Mouse (Mus musculus): ENCODE data around the gene Zfp941.
A peak's percentile ranks its signal among the peaks of the same experiment; 100 is the strongest.

The Zfp941 gene

DNA sequence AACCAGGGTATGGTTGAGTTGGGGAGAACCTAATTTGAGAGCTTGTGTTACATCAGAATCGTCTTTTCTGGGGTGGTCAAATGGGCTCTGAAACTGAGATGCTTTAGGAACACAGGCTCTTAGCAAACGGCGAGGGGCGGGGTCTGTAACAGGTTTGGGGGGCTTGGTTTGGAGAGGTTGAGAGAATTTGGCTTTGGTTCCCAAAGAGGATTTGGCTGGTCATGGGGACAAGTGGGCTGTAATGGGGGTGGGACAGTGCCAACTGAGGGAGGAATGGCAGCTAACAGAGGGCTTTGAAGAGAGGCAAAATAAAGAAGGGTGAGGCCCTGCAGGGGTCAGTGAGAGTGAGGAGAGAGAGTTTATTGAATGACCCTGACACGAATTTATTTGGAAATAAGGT, 17.6 kb upstream of the Zfp941 start:
- no peak for DNase-seq

DNA sequence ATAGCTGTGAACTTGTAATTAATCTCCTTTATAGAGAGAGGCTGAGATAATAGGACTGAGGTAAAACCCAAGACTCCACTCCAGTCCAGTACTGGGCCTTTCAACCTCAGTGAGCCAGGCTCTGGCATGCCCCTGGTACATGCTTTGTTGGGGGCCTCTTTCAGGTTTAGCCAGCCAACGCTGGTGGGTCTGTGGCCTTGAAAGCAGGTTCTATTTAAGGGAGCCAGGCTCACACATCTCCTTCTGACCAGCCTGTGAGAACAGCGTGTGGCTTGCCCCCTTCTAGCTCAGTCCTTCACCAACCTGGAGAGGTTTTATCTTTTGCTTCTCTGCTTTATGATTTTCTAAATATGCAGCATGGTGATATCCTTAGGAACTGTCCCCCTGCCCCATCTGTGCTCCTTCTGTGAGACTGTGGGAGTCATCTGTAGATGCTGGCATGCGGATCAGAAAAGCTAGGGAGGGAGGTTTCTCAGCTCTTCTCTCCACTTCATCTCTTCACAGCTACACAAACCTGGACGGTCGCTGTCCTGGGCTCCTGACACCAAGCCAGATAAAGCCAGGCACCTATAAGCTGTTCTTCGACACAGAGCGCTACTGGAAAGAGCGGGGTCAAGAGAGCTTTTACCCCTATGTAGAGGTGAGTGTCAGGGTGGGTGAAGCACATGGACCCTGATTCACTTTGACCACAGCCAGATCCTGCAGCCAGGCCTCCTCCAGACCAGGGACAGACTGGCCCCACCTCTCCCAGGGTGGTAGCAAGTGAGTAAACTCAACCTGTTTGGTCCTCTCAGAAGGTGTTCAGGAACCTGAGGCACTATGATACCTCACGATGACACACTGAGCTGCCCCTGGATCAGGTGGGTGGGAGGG, 14.5 kb upstream of the Zfp941 start:
- DNase-seq = no peak

DNA sequence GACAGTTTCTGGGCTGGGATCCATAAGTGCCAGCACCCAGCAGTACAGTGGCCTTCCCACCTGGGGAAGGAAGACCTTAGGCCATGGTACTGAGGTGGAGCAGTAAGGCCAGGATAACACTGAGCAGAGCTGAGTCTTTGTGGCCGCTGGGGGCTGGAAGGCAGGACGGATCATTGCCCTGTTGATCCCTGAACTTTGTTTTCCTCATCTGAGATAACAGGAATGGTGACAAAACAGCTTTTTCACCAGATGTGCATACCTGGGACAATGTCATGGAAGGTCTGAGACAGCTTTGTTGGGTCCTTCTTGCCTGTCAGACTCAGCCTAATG, 13.7 kb upstream of the Zfp941 start:
- DNase-seq = no peak

DNA sequence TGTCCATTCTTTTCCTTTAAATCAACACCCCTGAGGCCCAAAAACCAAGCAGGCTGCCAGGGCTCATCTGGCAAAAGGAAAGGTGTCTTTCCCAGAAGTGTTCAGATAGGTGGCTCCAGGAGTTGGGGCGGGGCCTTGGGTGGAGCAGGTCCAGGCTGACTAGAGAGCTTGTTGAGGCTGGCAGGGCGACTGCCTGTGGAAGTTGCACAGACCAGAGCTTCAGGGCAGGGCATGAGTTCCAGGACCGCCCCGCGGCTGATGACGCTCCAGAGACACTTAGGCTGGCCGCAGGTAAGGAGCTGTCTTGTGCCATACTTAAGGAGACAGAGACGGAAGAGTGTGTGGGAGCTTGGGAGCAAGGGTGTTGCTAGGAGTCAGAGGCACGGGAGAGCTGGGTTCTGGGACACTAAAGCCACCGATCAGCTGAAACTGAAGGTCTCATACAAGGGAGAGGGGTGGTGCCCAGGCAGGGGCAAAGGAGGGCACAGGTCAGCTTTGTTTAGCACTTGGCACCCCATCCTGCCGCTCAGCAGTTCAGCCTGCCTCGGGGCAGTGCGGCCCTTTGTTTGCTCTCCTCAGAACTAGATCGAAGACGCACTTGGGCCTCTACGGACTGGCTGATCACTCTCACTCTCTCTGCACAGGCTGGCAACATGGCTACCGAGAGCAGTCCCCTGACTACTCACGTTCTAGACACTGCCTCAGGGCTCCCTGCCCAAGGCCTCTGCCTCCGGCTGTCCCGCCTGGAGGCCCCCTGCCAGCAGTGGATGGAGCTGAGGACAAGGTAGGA, 13.2 kb upstream of the Zfp941 start, which contains the start of gene Urah:
Gene Urah, plus strand, starts transcription at position 51 of the 790 bp plus-strand sequence.
- DNase-seq = no peak

DNA sequence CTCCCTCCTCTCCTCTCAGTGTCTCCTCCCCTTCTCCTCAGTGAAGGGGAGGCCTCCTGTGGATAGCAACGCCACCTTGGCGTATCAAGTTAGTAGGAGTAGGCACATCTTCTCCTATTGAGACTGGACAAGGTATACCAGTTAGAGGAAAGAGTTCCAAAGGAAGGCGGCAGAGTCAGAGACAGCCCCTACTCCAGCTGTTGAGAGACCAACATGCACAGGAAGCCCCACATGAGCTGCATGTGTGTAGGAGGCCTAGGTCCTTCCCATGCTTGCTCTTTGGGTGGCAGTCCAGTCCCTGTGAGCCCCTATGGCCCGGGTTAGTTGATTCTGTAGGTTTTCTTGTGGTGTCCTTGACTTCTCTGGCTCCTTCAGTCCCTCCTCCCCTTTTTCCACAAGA, 11.4 kb upstream of the Zfp941 start:
- no peak for DNase-seq

DNA sequence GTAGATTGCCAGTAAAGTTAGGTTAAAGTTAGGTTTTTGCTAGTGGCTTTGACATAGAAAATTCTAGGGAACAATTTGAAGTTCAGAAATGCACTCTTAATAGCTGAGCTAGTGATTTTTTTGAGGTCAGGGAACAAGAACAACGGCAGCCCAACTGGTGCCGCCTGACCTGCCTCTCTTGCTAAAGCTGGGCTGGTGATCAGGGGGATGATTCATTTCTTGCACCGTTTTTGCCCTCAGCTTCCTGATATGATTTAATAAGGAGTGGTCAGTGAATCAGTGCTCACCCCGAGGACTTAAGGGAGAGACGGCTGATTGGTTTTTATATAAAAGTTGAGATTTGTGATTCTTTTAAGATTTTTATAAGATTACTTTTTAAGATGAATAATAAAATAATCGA, 9.5 kb upstream of the Zfp941 start:
- DNase-seq = no peak

DNA sequence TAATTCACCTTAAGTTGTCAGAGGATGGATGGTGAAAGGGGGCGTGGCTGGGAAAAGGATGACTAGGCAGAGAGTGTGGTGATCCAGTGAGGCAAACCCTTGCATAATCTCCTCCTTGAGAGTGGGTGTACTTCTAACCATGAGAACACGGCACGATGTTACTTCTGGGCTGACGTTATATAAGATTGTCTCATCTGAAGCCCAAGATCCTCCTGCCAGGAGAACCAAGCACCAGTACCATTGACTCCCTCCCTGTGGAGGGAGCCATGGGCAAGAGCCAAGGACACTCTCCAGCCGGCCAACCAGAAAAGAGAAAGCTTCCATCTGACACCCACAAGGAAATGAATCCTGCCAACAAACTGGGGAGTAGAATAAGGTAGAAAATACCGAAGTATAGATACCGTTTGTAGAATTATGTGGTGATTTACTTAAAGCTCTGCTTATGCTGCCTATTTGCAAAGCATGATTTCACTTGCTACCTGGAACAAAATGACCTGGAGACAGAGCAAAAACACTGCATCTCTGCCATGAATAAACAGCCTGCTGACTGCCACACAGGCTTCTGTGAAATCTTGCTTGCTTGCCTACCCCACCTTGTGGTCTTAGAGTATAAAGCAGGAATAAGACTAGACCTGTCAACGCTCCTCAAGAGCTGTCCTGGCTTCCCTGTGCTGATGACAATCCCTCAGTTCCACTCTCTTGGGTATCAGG, 6.3 kb upstream of the Zfp941 start:
- DNase-seq = peak; percentile 83

DNA sequence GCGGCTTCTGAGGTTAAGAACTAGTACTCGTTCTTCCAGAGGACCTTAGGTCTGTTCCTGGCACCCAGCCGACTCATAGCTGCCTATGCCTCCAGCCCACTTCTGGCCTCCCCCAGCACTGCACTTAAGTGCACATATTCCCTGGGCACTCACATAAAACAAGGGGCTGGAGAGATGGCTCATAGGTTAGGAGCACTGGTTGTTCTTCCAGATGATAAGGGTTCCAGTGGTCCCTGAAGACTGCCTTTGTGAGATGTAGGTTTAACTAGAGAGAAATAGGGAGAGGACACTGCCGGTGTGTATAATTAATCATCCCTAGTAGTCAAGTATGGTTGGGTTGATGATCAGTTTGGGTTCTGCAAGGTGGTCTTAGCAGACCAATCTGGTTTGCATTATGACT, 753 bp upstream of the Zfp941 start:
- DNase-seq = no peak

DNA sequence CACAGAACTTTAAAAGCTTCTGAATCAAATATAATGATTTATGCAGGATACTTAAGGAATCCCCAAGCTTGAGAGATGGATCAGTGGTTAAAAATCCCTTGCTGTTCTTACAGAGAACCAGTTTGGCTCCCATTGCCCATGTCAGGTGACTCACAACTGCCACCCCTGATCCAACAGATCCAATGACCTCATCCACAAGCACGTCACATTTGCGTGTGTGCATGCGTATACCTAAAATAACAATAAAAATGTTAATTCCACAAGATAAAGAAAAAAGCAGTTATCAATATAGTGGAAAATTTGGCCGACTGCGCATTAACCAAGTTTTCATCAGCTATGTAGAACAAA, 699 bp downstream of the Zfp941 start:
- peak; percentile 52 for DNase-seq

DNA sequence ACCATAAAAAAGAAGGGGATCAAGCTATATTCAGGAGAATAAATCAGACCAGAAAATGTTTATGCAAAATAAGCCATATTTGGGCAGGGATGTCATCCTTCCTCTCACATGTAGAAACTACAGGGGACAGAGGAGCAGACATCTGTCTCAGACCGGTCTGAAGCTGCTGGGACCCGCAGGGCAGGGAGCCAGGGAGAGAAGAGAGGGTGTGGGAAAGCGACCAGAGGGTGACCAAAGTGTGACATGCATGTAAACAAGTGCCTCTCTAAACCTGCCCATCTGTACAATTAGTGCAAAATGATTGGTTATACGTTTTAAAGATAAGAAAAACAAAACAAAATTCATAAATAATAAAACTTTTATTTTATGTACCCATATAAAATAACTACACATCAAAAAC, 1.8 kb downstream of the Zfp941 start:
- DNase-seq = no peak

DNA sequence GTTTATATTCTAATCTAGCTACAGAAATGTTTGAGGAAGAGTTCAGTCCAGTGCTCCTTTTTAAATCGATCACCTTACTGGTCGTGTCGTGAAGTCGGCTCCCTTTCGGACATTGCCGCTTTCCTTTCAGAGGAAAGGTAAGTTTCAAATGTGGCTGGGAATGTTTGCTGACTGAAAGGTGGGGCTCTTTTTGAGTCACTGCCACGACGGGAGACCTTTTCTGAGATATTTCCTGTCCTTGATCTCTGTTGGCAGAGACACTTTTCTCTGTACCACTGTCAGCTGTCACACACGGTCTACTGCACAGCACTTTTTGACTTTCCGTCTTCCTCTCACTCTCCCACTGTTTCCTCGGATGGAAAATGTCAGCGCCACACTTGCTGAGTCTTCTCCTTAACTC, 9.1 kb downstream of the Zfp941 start:
- no peak for DNase-seq

DNA sequence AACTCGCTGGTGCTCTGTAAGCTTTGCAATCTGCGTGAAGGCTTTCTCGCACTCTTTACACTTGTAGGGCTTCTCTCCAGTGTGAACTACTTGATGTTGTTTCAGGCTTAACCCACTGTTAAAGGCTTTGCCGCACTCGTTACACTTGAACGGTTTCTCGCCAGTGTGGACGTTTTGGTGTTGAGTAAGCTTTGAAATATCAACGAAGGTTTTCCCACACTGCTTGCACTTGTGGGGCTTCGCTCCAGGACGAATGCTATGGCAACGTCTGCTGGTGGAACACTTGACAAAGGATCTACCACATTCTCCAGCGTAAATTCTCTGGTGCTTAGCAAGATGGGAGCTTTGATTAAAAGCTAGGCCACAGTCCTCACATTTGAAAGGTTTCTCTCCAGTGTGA, 10.3 kb downstream of the Zfp941 start:
- DNase-seq = no peak

DNA sequence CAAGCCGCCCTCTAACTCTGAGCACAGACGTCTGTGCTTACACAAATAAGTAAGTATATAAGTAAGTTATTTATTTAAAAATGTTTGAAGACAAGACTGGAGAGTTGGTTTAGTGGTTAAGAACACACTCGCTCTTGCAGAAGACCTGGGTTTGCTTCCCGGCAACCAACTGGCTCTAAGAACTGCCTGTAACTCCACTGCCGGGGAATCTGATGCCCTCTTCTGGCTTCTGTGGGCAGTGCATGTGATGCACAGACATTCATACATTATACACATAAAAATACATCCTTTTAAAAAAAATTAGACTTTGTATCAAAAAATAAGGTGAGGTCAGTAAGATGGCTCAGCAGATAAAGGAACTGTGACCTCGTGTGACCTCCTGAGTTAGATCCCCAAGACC, 11.5 kb downstream of the Zfp941 start:
- DNase-seq = no peak

DNA sequence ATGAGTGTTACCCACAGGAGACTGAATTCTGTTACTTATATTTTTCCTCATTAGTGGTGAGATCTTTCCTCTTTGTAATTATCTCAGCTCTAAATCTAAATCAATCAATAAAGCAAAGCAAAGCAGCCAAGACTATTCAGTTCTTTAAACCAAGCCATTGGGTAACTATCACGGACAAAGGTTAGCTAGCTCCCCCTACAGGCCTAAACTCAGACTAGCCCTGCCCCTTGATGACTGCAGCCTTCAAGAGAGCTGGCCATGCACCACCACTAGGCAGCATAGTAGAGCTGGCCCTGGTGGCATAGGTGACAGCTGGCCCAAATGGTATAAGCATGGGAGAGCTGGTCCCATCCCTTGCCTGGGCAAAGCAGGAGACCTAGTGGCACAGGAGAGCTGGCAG, 16.3 kb downstream of the Zfp941 start:
- DNase-seq = peak; percentile 38

DNA sequence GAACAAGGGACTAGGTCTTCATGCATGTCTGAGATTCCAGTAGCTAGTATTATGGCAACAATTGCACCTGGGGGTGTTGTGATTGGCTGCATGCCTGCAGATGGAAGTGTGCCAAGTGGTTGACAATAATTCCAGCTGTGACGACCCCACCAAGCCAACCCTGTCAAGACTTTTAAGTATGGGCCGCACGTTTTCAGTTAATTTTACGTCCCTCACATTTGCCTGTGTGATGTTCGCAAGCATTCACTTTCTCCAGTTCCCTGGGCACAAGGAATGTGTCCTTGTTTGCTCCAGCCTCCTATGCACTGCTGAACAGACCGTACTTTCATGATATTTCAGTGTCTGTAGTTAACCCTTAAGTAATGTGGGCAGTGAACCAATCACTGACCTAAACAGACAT, 19.3 kb downstream of the Zfp941 start:
- DNase-seq = no peak

DNA sequence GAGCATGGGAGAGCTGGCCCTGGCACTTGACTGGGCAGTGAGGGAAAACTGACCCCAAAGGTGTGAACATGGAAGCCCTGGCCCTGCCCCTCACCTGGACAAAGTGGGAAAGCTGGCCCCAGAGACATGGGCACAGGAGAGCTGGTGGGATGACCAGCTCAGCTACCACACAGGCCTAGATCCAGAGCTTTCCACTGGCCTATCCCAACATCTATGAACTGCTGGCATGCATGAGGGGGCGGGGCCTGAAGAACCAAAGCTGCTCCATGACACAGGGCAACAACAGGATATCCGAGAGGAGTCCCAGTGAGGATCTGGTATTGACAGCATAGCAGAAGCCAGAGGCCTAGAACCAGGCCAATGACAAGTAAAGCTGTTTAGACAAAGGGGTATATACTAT, 23.8 kb downstream of the Zfp941 start:
- no peak for DNase-seq

DNA sequence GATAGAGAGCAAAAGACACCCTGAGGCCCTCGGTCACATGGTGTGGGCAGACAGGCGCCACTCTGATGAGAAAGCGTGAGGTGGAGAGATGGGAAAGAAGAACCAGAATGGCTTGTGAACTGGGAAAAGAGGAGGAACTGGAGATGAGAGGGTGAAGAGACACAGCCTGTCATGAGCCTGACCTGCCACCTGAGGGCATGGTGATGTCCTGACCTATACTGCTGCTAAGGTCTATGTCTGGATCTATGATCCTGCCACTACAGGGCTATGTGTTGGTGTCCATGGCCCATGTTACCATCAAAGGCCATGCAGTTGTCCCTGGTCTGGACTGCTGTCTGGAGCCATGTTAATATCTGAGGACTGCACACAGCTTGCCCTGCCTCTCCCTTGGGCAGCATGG, 24.4 kb downstream of the Zfp941 start:
- no peak for DNase-seq

DNA sequence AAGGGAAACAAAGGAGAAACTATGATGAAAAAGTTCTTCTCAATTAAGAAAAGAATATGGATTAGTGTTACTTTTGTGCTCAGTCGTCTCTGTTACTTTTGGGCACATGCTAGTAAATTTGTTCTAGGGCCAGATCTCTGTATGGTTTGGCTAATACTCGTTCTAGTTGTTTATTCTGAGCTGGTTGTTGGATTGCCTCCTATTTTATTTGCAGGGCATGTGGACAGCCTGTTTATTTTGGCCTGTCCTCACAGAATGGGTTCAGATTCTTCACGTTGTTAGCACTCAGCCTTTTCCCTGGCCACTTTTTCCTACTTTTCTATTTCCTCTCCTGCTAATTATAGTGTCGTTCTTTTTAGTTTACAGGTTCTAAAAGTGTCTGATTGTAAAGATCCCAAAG, 28.4 kb downstream of the Zfp941 start:
- no peak for DNase-seq

DNA sequence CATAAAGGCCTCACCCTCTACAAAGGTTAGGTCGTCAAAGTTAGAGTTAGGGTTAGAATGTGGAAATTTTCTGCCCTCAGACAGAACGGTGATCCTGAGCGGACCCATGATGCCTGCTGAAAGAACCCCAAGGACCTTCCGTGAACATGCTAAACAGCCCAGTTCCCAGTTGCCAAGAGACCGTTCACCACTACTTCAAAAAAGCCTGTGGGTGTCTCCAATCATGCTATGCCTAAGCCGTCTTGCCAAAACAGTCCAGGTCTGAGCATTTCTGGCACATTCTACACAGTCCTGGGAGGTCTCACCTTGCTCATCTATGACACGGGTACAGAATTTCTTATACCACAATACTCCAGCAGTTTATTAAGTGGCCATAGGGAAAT, 33.9 kb downstream of the Zfp941 start:
- no peak for DNase-seq

DNA sequence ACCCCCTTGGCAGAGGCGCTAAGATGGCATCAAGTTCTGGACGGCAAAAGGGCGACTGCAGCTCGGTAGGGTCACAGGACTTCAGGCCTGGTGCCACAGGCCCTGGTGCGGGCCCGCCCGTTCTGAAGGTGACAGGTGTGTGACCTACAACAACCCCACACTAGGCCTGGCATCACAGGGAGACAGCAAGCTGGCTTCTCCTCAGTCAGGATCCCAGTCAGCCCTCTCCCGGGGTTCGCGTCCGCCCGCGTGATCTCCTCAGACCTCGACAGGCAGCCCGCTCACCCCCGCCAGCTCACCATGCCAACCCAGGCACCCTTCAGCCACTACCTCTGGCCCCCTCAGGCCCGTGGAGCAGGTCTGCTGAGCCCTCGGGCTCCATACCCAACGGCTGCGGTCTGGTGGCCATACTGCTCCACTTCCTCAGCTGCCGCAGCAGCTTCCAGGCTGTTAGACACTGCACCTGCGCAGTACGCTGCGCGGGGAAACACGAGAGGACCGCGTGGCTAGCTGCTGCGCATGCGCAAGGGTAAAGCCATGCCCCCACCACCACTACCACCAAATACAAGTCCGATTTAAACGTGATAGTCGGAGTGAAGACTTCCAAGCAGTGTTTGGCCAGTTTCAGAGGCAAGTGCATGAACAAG, 34.4 kb downstream of the Zfp941 start, which contains the start of gene Syce1:
Gene Syce1, minus strand, starts transcription at position 447 of the 647 bp plus-strand sequence.
- no peak for DNase-seq

DNA sequence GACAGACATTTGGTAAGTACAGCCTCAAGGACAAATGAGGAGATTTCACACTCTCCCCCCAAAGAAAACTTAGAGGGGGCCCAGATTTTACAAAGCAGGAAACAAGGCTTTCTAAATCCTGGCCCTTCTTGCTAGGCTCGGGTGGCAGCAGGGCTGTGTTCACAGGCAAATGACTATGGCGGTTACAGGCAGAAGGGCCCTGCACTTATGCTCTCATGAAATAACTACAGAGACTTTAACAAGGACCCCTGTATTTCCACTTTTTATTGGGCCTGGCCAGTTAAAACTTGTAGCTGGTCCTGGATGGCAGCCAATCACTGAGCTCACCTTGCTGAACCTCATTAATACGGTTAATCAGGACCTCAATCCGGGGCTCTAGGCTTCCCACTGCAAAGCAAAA, 41.4 kb downstream of the Zfp941 start:
- DNase-seq = no peak

DNA sequence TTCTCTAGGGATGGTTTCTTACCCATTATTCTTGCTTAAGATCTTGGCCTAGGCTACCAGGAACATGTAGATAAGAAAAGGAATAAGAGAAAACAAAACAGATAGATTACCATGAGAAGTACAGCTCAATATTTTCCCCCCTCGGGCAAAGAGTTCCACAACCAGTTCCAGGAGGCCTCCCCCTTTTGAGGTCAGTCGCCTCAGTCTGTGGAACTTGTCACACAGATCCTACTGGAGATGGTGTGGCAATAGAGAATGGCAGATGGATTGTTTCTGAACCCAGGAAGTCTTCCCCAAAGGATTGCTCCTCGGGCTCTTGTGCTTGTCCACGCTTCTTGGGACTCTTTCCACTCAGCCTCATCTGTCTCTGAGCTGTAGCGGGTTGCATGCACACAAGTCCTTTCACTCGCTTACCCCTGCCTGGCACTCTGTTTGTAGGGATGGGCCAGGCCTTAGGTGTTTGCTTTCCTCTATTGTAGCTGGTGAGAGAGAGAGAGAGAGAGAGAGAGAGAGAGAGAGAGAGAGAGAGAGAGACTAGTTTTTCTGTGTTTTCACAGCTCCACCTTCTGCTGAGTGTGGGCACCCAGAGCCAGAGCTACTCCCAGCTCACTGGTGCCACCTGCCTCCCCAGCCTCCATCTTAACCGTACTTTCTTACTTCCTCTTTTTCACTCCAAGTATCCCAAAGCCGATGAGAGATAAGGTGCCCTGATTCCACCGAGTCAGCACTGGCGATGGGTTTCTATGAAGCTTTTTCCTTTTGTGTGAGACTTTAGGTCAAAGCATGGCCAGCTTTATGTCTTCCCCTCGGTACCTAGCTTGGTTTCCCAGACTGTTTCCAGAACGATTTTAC, 55.9 kb downstream of the Zfp941 start:
- no peak for DNase-seq

Measured in cerebellum, adult 9-11 months (tissue).